18 mouse cellular contexts compared by ENCODE assay signal in genomic region chr14:35486017-35486416, GRCm38 (mm10).
DNase-seq lines count a peak whose midpoint lies in the region; ATAC-seq lines count a peak whose summit lies in the region.
"Had no signal": no experiment of that assay in that cellular context is flagged by ENCODE, and none has a peak within 500 bp of the region (broad histone marks: within the 10 kb centered on the region; RNA-seq: fewer than 3 reads in every experiment).

No protein-coding gene starts in this region.

- no peaks in the 10 kb centered on the region for H3K27me3 ChIP-seq in kidney, embryonic 14.5 days (ENCODE audit: control insufficient read depth, insufficient read depth, low read length)
- H3K27me3 ChIP-seq: embryonic facial prominence, embryonic 12.5 days; forebrain, embryonic 13.5 days; forebrain, embryonic 15.5 days had no signal

- H3K4me1 ChIP-seq in kidney, embryonic 14.5 days (ENCODE audit: control insufficient read depth, insufficient read depth, low read length), result no peaks in the 10 kb centered on the region
- H3K4me1 ChIP-seq: embryonic facial prominence, embryonic 10.5 days; embryonic facial prominence, embryonic 12.5 days; forebrain, embryonic 13.5 days; forebrain, embryonic 15.5 days had no signal

- DNase-seq in frontal cortex, postnatal 10 days (ENCODE audit: low spot score in 2 of 2), result no peak
- peak; percentile 13 to 44 for DNase-seq in left cerebral cortex, adult 9 months (ENCODE audit: low spot score in 2 of 2)
- no peak for DNase-seq in left cerebral cortex, postnatal 10 days (ENCODE audit: extremely low spot score in 1 of 2, low spot score in 2 of 2)
- DNase-seq in brain, adult 2 months (ENCODE audit: low read depth, low spot score), result peak; percentile 72
- DNase-seq: adrenal gland, adult 2 months; adrenal gland, postnatal 10 days; adrenal gland, postnatal 25 days; cerebellum, adult 11-12 months; cerebellum, adult 2 months; cerebellum, adult 9-10 months; cerebellum, postnatal 25 days; forebrain, postnatal 0 days had no signal

- H3K4me3 ChIP-seq in kidney, embryonic 14.5 days (ENCODE audit: low read length), result no peak overlapping the region
- H3K4me3 ChIP-seq: embryonic facial prominence, embryonic 10.5 days; embryonic facial prominence, embryonic 12.5 days; forebrain, embryonic 13.5 days; forebrain, embryonic 15.5 days had no signal

- H3K27ac ChIP-seq in kidney, embryonic 14.5 days (ENCODE audit: low read depth, low read length), result no peak overlapping the region
- H3K27ac ChIP-seq: embryonic facial prominence, embryonic 10.5 days; embryonic facial prominence, embryonic 12.5 days; forebrain, embryonic 13.5 days; forebrain, embryonic 15.5 days had no signal

- H3K9ac ChIP-seq in kidney, embryonic 14.5 days (ENCODE audit: low read depth, low read length), result no peak overlapping the region
- H3K9ac ChIP-seq: embryonic facial prominence, embryonic 12.5 days; forebrain, embryonic 13.5 days; forebrain, embryonic 15.5 days; forebrain, postnatal 0 days had no signal

- no peaks in the 10 kb centered on the region for H3K36me3 ChIP-seq in kidney, embryonic 14.5 days (ENCODE audit: control insufficient read depth, insufficient read depth, low read length)
- H3K36me3 ChIP-seq: embryonic facial prominence, embryonic 10.5 days; embryonic facial prominence, embryonic 12.5 days; forebrain, embryonic 15.5 days had no signal

- peak; percentile 64 for ATAC-seq in frontal cortex, adult (ENCODE audit: low TSS enrichment)
- ATAC-seq in kidney, embryonic 14.5 days (ENCODE audit: low FRiP score, low TSS enrichment), result no peak
- ATAC-seq: forebrain, embryonic 13.5 days; forebrain, embryonic 15.5 days; forebrain, postnatal 0 days had no signal

- no peak overlapping the region for H3K4me2 ChIP-seq in kidney, embryonic 14.5 days (replicated peaks; ENCODE audit: low read depth, low read length)
- H3K4me2 ChIP-seq: embryonic facial prominence, embryonic 12.5 days; forebrain, embryonic 13.5 days; forebrain, embryonic 15.5 days had no signal

- intact Hi-C loops in left cerebral cortex, postnatal 10 days (cut with DNase I), result no loop called here

- WGBS in kidney, embryonic 14.5 days, result 66% methylated on average over 2 of the region's 2 CpGs

- H3K9me3 ChIP-seq in kidney, embryonic 14.5 days (ENCODE audit: control insufficient read depth, low read length), result no peaks in the 10 kb centered on the region
- H3K9me3 ChIP-seq: embryonic facial prominence, embryonic 10.5 days; embryonic facial prominence, embryonic 12.5 days; forebrain, embryonic 13.5 days; forebrain, embryonic 15.5 days had no signal

Comparison
In these comparisons a context has a peak if more than half of its experiments do, and no peak if none do; other contexts are left out.
1. DNase-seq: peak in left cerebral cortex, adult 9 months (2 of 2) and brain, adult 2 months (single experiment); none in frontal cortex, postnatal 10 days (0 of 2) and left cerebral cortex, postnatal 10 days (0 of 2).